ENCODE assay signal across 17 mouse cellular contexts in genomic region chr6:67152845-67153468, GRCm38 (mm10).
DNase-seq lines count a peak whose midpoint lies in the region; ATAC-seq lines count a peak whose summit lies in the region.
"Had no signal": no experiment of that assay in that cellular context is flagged by ENCODE, and none has a peak within 500 bp of the region (broad histone marks: within the 10 kb centered on the region; RNA-seq: fewer than 3 reads in every experiment).

No protein-coding gene starts in this region.

- no peaks in the 10 kb centered on the region for H3K36me3 ChIP-seq in forebrain, embryonic 11.5 days (ENCODE audit: control insufficient read depth, insufficient read depth, low read length)
- no peaks in the 10 kb centered on the region for H3K36me3 ChIP-seq in forebrain, embryonic 15.5 days
- no peaks in the 10 kb centered on the region for H3K36me3 ChIP-seq in megakaryocyte, embryonic 14.5 days (replicated peaks; ENCODE audit: low read length)
- no peaks in the 10 kb centered on the region for H3K36me3 ChIP-seq in neural tube, embryonic 15.5 days
- H3K36me3 ChIP-seq in kidney, embryonic 16.5 days (ENCODE audit: insufficient read depth, low read length): no peaks in the 10 kb centered on the region
- H3K36me3 ChIP-seq: forebrain, embryonic 12.5 days had no signal

- DNase-seq in forebrain, embryonic 11.5 days (ENCODE audit: low spot score): peak; percentile 19
- DNase-seq in left cerebral cortex, postnatal 36 days (ENCODE audit: low spot score in 2 of 2): no peak
- DNase-seq: adrenal gland, postnatal 25 days; cerebellum, postnatal 25 days; heart, adult 18-20 months; heart, postnatal 36 days; kidney, postnatal 10 days; lung, adult 2 months; right cerebral cortex, postnatal 25 days; thymus, postnatal 14 days had no signal

- 86% methylated on average over 3 of the region's 3 CpGs for WGBS in forebrain, embryonic 11.5 days
- 87% methylated on average over 3 of the region's 3 CpGs for WGBS in forebrain, embryonic 15.5 days
- 85% methylated on average over 3 of the region's 3 CpGs for WGBS in neural tube, embryonic 15.5 days
- WGBS in kidney, embryonic 16.5 days: 80% methylated on average over 3 of the region's 3 CpGs

- H3K4me1 ChIP-seq in forebrain, embryonic 11.5 days (replicated peaks; ENCODE audit: control insufficient read depth, insufficient read depth, low read length): no peaks in the 10 kb centered on the region
- H3K4me1 ChIP-seq in forebrain, embryonic 15.5 days: no peaks in the 10 kb centered on the region
- H3K4me1 ChIP-seq in megakaryocyte, embryonic 14.5 days: peaks cover 31% of the 10 kb centered on the region
- no peaks in the 10 kb centered on the region for H3K4me1 ChIP-seq in neural tube, embryonic 15.5 days
- H3K4me1 ChIP-seq in kidney, embryonic 16.5 days (ENCODE audit: insufficient read depth, low read length): no peaks in the 10 kb centered on the region
- H3K4me1 ChIP-seq: forebrain, embryonic 12.5 days had no signal

- H3K4me2 ChIP-seq in forebrain, embryonic 11.5 days (ENCODE audit: low read depth, low read length, severe bottlenecking): no peak overlapping the region
- no peak overlapping the region for H3K4me2 ChIP-seq in forebrain, embryonic 15.5 days (replicated peaks)
- no peak overlapping the region for H3K4me2 ChIP-seq in neural tube, embryonic 15.5 days
- no peak overlapping the region for H3K4me2 ChIP-seq in kidney, embryonic 16.5 days (replicated peaks; ENCODE audit: low read depth, low read length)
- H3K4me2 ChIP-seq: forebrain, embryonic 12.5 days had no signal

- no peak overlapping the region for H3K9ac ChIP-seq in forebrain, embryonic 11.5 days (ENCODE audit: low read length)
- H3K9ac ChIP-seq in forebrain, embryonic 15.5 days (replicated peaks): no peak overlapping the region
- H3K9ac ChIP-seq in neural tube, embryonic 15.5 days (replicated peaks): no peak overlapping the region
- H3K9ac ChIP-seq in kidney, embryonic 16.5 days (replicated peaks; ENCODE audit: low read length): no peak overlapping the region
- H3K9ac ChIP-seq: forebrain, embryonic 12.5 days had no signal

- H3K4me3 ChIP-seq in forebrain, embryonic 11.5 days (ENCODE audit: low read depth, low read length): no peak overlapping the region
- no peak overlapping the region for H3K4me3 ChIP-seq in forebrain, embryonic 15.5 days
- H3K4me3 ChIP-seq in megakaryocyte, embryonic 14.5 days (replicated peaks): peak overlapping the region; percentile 62
- H3K4me3 ChIP-seq in neural tube, embryonic 15.5 days (replicated peaks): no peak overlapping the region
- H3K4me3 ChIP-seq in kidney, embryonic 16.5 days (ENCODE audit: low read length): no peak overlapping the region
- H3K4me3 ChIP-seq: forebrain, embryonic 12.5 days had no signal

- no peaks in the 10 kb centered on the region for H3K9me3 ChIP-seq in forebrain, embryonic 11.5 days (ENCODE audit: control insufficient read depth, low read length)
- no peaks in the 10 kb centered on the region for H3K9me3 ChIP-seq in forebrain, embryonic 15.5 days
- no peaks in the 10 kb centered on the region for H3K9me3 ChIP-seq in megakaryocyte, embryonic 14.5 days
- no peaks in the 10 kb centered on the region for H3K9me3 ChIP-seq in neural tube, embryonic 15.5 days (replicated peaks)
- H3K9me3 ChIP-seq in kidney, embryonic 16.5 days (ENCODE audit: low read length): no peaks in the 10 kb centered on the region
- H3K9me3 ChIP-seq: forebrain, embryonic 12.5 days had no signal

- no peak overlapping the region for H3K27ac ChIP-seq in forebrain, embryonic 11.5 days (ENCODE audit: low read depth, low read length)
- no peak overlapping the region for H3K27ac ChIP-seq in forebrain, embryonic 15.5 days (replicated peaks)
- H3K27ac ChIP-seq in neural tube, embryonic 15.5 days (replicated peaks): no peak overlapping the region
- no peak overlapping the region for H3K27ac ChIP-seq in kidney, embryonic 16.5 days (ENCODE audit: low read length)
- H3K27ac ChIP-seq: forebrain, embryonic 12.5 days had no signal

- intact Hi-C loops in left cerebral cortex, postnatal 36 days (cut with DNase I): no loop called here

- no peaks in the 10 kb centered on the region for H3K27me3 ChIP-seq in forebrain, embryonic 11.5 days (ENCODE audit: control insufficient read depth, insufficient read depth, low read length)
- no peaks in the 10 kb centered on the region for H3K27me3 ChIP-seq in forebrain, embryonic 15.5 days
- no peaks in the 10 kb centered on the region for H3K27me3 ChIP-seq in megakaryocyte, embryonic 14.5 days (replicated peaks)
- no peaks in the 10 kb centered on the region for H3K27me3 ChIP-seq in neural tube, embryonic 15.5 days (replicated peaks)
- no peaks in the 10 kb centered on the region for H3K27me3 ChIP-seq in kidney, embryonic 16.5 days (ENCODE audit: insufficient read depth, low read length)
- H3K27me3 ChIP-seq: forebrain, embryonic 12.5 days had no signal

- ATAC-seq in forebrain, embryonic 11.5 days (replicated peaks; ENCODE audit: low FRiP score): no peak
- no peak for ATAC-seq in forebrain, embryonic 15.5 days (replicated peaks)
- ATAC-seq in megakaryocyte, adult 5-6 weeks (ENCODE audit: poor library complexity, severe bottlenecking): no peak
- peak; percentile 65 for ATAC-seq in erythroblast, adult 5-6 weeks (replicated peaks; ENCODE audit: low FRiP score, poor library complexity, severe bottlenecking)
- no peak for ATAC-seq in neural tube, embryonic 15.5 days (ENCODE audit: low FRiP score)
- no peak for ATAC-seq in kidney, embryonic 16.5 days (ENCODE audit: low FRiP score, low TSS enrichment)
